ENCODE assay signal across 20 mouse cellular contexts in the genomic region with DNA sequence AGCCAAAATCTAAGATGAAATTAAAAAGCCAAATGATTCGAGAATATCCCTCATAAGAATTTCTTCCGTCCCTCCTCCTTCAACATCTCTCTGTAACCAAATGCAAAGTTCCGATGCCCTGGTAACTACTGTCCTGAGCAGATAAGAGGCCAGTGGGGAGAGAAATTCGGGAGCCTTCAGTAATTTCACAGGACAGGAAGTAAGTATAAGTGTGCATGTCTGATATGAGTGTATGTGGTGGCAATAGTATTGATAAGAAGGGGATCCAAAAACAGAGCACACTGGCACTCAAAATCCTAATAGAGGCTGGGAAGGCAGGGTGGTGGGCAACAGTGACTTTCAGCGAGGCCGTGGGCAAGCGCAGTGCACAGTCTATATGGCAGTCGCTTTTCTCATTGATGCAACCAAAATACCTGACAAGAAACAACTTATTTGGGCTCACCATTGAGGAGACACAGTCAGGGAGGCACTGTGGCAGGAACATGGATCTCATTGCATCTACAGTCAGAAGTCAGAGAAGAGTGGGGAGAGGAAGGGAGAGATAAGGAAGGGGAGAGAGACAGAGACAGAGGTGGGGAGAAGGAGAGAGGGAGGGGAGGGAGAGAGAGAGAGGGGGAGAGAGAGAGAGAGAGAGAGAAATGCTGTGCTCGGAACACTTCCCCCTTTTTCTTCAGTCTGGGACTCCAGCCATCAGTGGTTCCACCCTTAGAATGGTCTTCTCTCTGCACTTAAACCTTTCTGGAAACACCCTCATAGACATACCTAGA. TPM values are rescaled to one million over a fixed set of nuclear protein-coding genes. Genes with fewer than 3 reads are reported as not detected.
A peak's percentile ranks its signal among the peaks of the same experiment; 100 is the strongest.
DNase-seq lines count a peak whose midpoint lies in the region; ATAC-seq and TF ChIP-seq lines count a peak whose summit lies in the region.
"Had no signal": no experiment of that assay in that cellular context is flagged by ENCODE, and none has a peak within 500 bp of the region (broad histone marks: within the 10 kb centered on the region; RNA-seq: fewer than 3 reads in every experiment).

No protein-coding gene starts in this region.

- intact Hi-C loops in left cerebral cortex, postnatal 25 days (cut with DNase I): loop anchor here (2.0 to 10.0 kb wide), 3 partner anchors 47 to 555 kb away; a partner anchor contains a TSS

- H3K4me1 ChIP-seq in stomach, embryonic 15.5 days: no peaks in the 10 kb centered on the region
- H3K4me1 ChIP-seq in stomach, postnatal 0 days (replicated peaks; ENCODE audit: control insufficient read depth, insufficient read depth): no peaks in the 10 kb centered on the region
- H3K4me1 ChIP-seq in erythroblast, embryonic 14.5 days (ENCODE audit: control insufficient read depth): peaks cover 84% of the 10 kb centered on the region
- peaks cover 41 to 58% of the 10 kb centered on the region in 2 experiments for H3K4me1 ChIP-seq in liver, embryonic 14.5 days (replicated peaks; ENCODE audit: control insufficient read depth in 2 of 2, insufficient read depth in 2 of 2, low read length in 1 of 2)
- H3K4me1 ChIP-seq in hindbrain, embryonic 13.5 days (replicated peaks): peaks cover 13% of the 10 kb centered on the region
- H3K4me1 ChIP-seq: embryonic facial prominence, embryonic 12.5 days; limb, embryonic 13.5 days had no signal

- H3K27me3 ChIP-seq in stomach, embryonic 15.5 days (replicated peaks): no peaks in the 10 kb centered on the region
- no peaks in the 10 kb centered on the region for H3K27me3 ChIP-seq in stomach, postnatal 0 days (ENCODE audit: control insufficient read depth, insufficient read depth, low read length)
- H3K27me3 ChIP-seq in erythroblast, embryonic 14.5 days (ENCODE audit: control insufficient read depth): no peaks in the 10 kb centered on the region
- H3K27me3 ChIP-seq in liver, embryonic 14.5 days (ENCODE audit: control insufficient read depth, insufficient read depth, low read length): no peaks in the 10 kb centered on the region
- H3K27me3 ChIP-seq in hindbrain, embryonic 13.5 days: 0 out of 2 replicates have a peak, but pooled peaks cover 3% of the 10 kb centered on the region
- H3K27me3 ChIP-seq: embryonic facial prominence, embryonic 12.5 days; hindbrain, embryonic 15.5 days; limb, embryonic 13.5 days had no signal

- no peak overlapping the region for H3K27ac ChIP-seq in stomach, embryonic 15.5 days
- H3K27ac ChIP-seq in stomach, postnatal 0 days (replicated peaks): no peak overlapping the region
- peak overlapping the region; percentile 91 for H3K27ac ChIP-seq in liver, embryonic 14.5 days
- no peak overlapping the region for H3K27ac ChIP-seq in hindbrain, embryonic 13.5 days
- H3K27ac ChIP-seq: embryonic facial prominence, embryonic 12.5 days; hindbrain, embryonic 15.5 days; left cerebral cortex, adult 2 months; limb, embryonic 13.5 days; neural tube, embryonic 12.5 days had no signal

- no peaks in the 10 kb centered on the region for H3K9me3 ChIP-seq in stomach, embryonic 15.5 days
- H3K9me3 ChIP-seq in stomach, postnatal 0 days (ENCODE audit: control insufficient read depth, low read length): no peaks in the 10 kb centered on the region
- H3K9me3 ChIP-seq in erythroblast, embryonic 14.5 days (ENCODE audit: control insufficient read depth, low read length): no peaks in the 10 kb centered on the region
- H3K9me3 ChIP-seq in liver, embryonic 14.5 days (ENCODE audit: control insufficient read depth, low read length): no peaks in the 10 kb centered on the region
- no peaks in the 10 kb centered on the region for H3K9me3 ChIP-seq in hindbrain, embryonic 13.5 days
- H3K9me3 ChIP-seq: embryonic facial prominence, embryonic 12.5 days; hindbrain, embryonic 15.5 days; limb, embryonic 13.5 days; neural tube, embryonic 12.5 days had no signal

- WGBS in stomach, embryonic 15.5 days: 75% methylated on average over 9 of the region's 9 CpGs
- WGBS in stomach, postnatal 0 days: 76% methylated on average over 8 of the region's 9 CpGs
- 10% methylated on average over 9 of the region's 9 CpGs for WGBS in liver, embryonic 14.5 days (ENCODE audit: insufficient replicate concordance)
- WGBS in hindbrain, embryonic 13.5 days: 86% methylated on average over 9 of the region's 9 CpGs

- no peak for TF ChIP-seq CTCF in stomach, postnatal 0 days (IDR thresholded peaks at IDR 0.05; ENCODE audit: low read depth)
- no peak for TF ChIP-seq CTCF in liver, embryonic 14.5 days (IDR thresholded peaks at IDR 0.05; ENCODE audit: low read depth)

- peak; percentile 80; the same call in 1 of the 2 replicates for ATAC-seq in stomach, embryonic 15.5 days (ENCODE audit: insufficient read depth, low FRiP score, low read depth)
- ATAC-seq in stomach, postnatal 0 days (ENCODE audit: low FRiP score, low TSS enrichment): no peak
- ATAC-seq in liver, embryonic 14.5 days (ENCODE audit: insufficient read depth): peak; percentile 96
- ATAC-seq in hindbrain, embryonic 13.5 days (ENCODE audit: low FRiP score): no peak

- TF ChIP-seq EP300 in stomach, postnatal 0 days (optimal IDR thresholded peaks at IDR 0.05): no peak
- TF ChIP-seq EP300 in liver, embryonic 14.5 days (IDR thresholded peaks at IDR 0.05; ENCODE audit: low read depth): peak; percentile 92

- H3K36me3 ChIP-seq in stomach, embryonic 15.5 days: no peaks in the 10 kb centered on the region
- no peaks in the 10 kb centered on the region for H3K36me3 ChIP-seq in stomach, postnatal 0 days (ENCODE audit: control insufficient read depth, insufficient read depth, low read length)
- peaks cover 6% of the 10 kb centered on the region for H3K36me3 ChIP-seq in erythroblast, embryonic 14.5 days (ENCODE audit: control insufficient read depth)
- H3K36me3 ChIP-seq in liver, embryonic 14.5 days (replicated peaks; ENCODE audit: control insufficient read depth, insufficient read depth, low read depth): no peaks in the 10 kb centered on the region
- no peaks in the 10 kb centered on the region for H3K36me3 ChIP-seq in hindbrain, embryonic 13.5 days
- H3K36me3 ChIP-seq: embryonic facial prominence, embryonic 12.5 days; hindbrain, embryonic 15.5 days; limb, embryonic 13.5 days; neural tube, embryonic 12.5 days had no signal

- no peak for DNase-seq in stomach, postnatal 0 days (ENCODE audit: low spot score)
- DNase-seq in liver, embryonic 14.5 days (ENCODE audit: low read depth in 3 of 3, low spot score in 3 of 3): peak; percentile 77 to 85 (median 77)
- no peak for DNase-seq in urinary bladder, postnatal 36 days (ENCODE audit: low spot score in 2 of 2)
- no peak for DNase-seq in ovary, postnatal 14 days (ENCODE audit: low spot score)
- DNase-seq in left cerebral cortex, postnatal 25 days (ENCODE audit: low spot score in 2 of 2): no peak
- DNase-seq: cerebellum, adult 8-10 months; gastrocnemius, postnatal 14 days; heart, postnatal 14 days; kidney, adult 11 months; kidney, postnatal 14 days; right cerebral cortex, postnatal 25 days had no signal

- no peak overlapping the region for H3K4me2 ChIP-seq in stomach, embryonic 15.5 days
- H3K4me2 ChIP-seq in stomach, postnatal 0 days (replicated peaks; ENCODE audit: low read depth): no peak overlapping the region
- H3K4me2 ChIP-seq in liver, embryonic 14.5 days (ENCODE audit: low read depth): peak overlapping the region; percentile 68
- H3K4me2 ChIP-seq in hindbrain, embryonic 13.5 days: no peak overlapping the region
- H3K4me2 ChIP-seq: embryonic facial prominence, embryonic 12.5 days; heart, embryonic 11.5 days; hindbrain, embryonic 15.5 days; limb, embryonic 13.5 days; neural tube, embryonic 12.5 days had no signal

- no peak overlapping the region for H3K4me3 ChIP-seq in stomach, embryonic 15.5 days (replicated peaks)
- no peak overlapping the region for H3K4me3 ChIP-seq in stomach, postnatal 0 days (ENCODE audit: low read depth, low read length)
- peak overlapping the region; percentile 47 for H3K4me3 ChIP-seq in erythroblast, embryonic 14.5 days (replicated peaks)
- peak overlapping the region; percentile 11 to 16; a peak in 2 of 4 replicates for H3K4me3 ChIP-seq in liver, embryonic 14.5 days (ENCODE audit: insufficient read depth in 1 of 2, low read depth in 2 of 2, low read length in 2 of 2)
- no peak overlapping the region for H3K4me3 ChIP-seq in hindbrain, embryonic 13.5 days
- H3K4me3 ChIP-seq: embryonic facial prominence, embryonic 12.5 days; hindbrain, embryonic 15.5 days; left cerebral cortex, adult 2 months; limb, embryonic 13.5 days; neural tube, embryonic 12.5 days had no signal

- H3K9ac ChIP-seq in stomach, embryonic 15.5 days: no peak overlapping the region
- no peak overlapping the region for H3K9ac ChIP-seq in stomach, postnatal 0 days (ENCODE audit: low read length)
- H3K9ac ChIP-seq in liver, embryonic 14.5 days (replicated peaks): peak overlapping the region; percentile 51
- H3K9ac ChIP-seq in hindbrain, embryonic 13.5 days: no peak overlapping the region
- H3K9ac ChIP-seq: embryonic facial prominence, embryonic 12.5 days; hindbrain, embryonic 15.5 days; limb, embryonic 13.5 days; neural tube, embryonic 12.5 days had no signal

RNA-seq across cellular contexts. Expression of a gene that starts 16.6 kb away (rescaled TPM):
- 64.8 and 69.5 TPM in 2 replicates for polyA plus RNA-seq in stomach, embryonic 15.5 days (2015; fragmentation: Nextera tagmentation; extraction: Ambion mirVana)
- 55.0 and 55.5 TPM in 2 replicates for polyA plus RNA-seq in stomach, postnatal 0 days (2015; fragmentation: Nextera tagmentation; extraction: Ambion mirVana)
- polyA plus RNA-seq in erythroblast, embryonic 14.5 days (2012): 1.5 and 1.8 TPM in 2 replicates
- polyA plus RNA-seq in liver, embryonic 14.5 days (2012; rRNA removed): 16.3 and 22.4 TPM in 2 replicates
- polyA plus RNA-seq in liver, embryonic 14.5 days (2014; fragmentation: Nextera tagmentation; extraction: Ambion mirVana): 52.9 and 55.1 TPM in 2 replicates
- 57.1 and 57.5 TPM in 2 replicates for polyA plus RNA-seq in hindbrain, embryonic 13.5 days (2015; fragmentation: Nextera tagmentation; extraction: Ambion mirVana)
- 10 to 100 TPM; 31.6 to 36.7 TPM for total RNA-seq in left cerebral cortex, postnatal 25 days (2021)

RNA-seq across cellular contexts. Expression of a gene that starts 17.0 kb away (rescaled TPM):
- 62.2 and 65.3 TPM in 2 replicates for polyA plus RNA-seq in stomach, embryonic 15.5 days (2015; fragmentation: Nextera tagmentation; extraction: Ambion mirVana)
- 40.0 and 41.1 TPM in 2 replicates for polyA plus RNA-seq in stomach, postnatal 0 days (2015; fragmentation: Nextera tagmentation; extraction: Ambion mirVana)
- 10.2 and 12.8 TPM in 2 replicates for polyA plus RNA-seq in erythroblast, embryonic 14.5 days (2012)
- polyA plus RNA-seq in liver, embryonic 14.5 days (2012; rRNA removed): 41.3 and 45.2 TPM in 2 replicates
- 40.8 and 46.3 TPM in 2 replicates for polyA plus RNA-seq in liver, embryonic 14.5 days (2014; fragmentation: Nextera tagmentation; extraction: Ambion mirVana)
- polyA plus RNA-seq in hindbrain, embryonic 13.5 days (2015; fragmentation: Nextera tagmentation; extraction: Ambion mirVana): 71.9 and 73.9 TPM in 2 replicates
- total RNA-seq in left cerebral cortex, postnatal 25 days (2021): 10 to 100 TPM; 33.3 to 38.5 TPM

RNA-seq across cellular contexts. Expression of a gene that starts 47.1 kb away (rescaled TPM):
- polyA plus RNA-seq in stomach, embryonic 15.5 days (2015; fragmentation: Nextera tagmentation; extraction: Ambion mirVana): 15.6 and 18.0 TPM in 2 replicates
- 8.2 and 8.3 TPM in 2 replicates for polyA plus RNA-seq in stomach, postnatal 0 days (2015; fragmentation: Nextera tagmentation; extraction: Ambion mirVana)
- polyA plus RNA-seq in erythroblast, embryonic 14.5 days (2012): 0.20 and 0.47 TPM in 2 replicates
- 6.3 and 7.0 TPM in 2 replicates for polyA plus RNA-seq in liver, embryonic 14.5 days (2012; rRNA removed)
- 6.9 and 7.6 TPM in 2 replicates for polyA plus RNA-seq in liver, embryonic 14.5 days (2014; fragmentation: Nextera tagmentation; extraction: Ambion mirVana)
- polyA plus RNA-seq in hindbrain, embryonic 13.5 days (2015; fragmentation: Nextera tagmentation; extraction: Ambion mirVana): 15.5 and 18.5 TPM in 2 replicates
- 1 to 10 TPM; 5.4 to 5.9 TPM for total RNA-seq in left cerebral cortex, postnatal 25 days (2021)

Comparison
In these comparisons a context has a peak if more than half of its experiments do, and no peak if none do; other contexts are left out.
1. ATAC-seq: peak in stomach, embryonic 15.5 days (single experiment) and liver, embryonic 14.5 days (single experiment); none in stomach, postnatal 0 days (single experiment) and hindbrain, embryonic 13.5 days (single experiment).
2. H3K4me3 ChIP-seq: peak in erythroblast, embryonic 14.5 days (single experiment) and liver, embryonic 14.5 days (2 of 2); none in stomach, embryonic 15.5 days (single experiment), stomach, postnatal 0 days (single experiment) and hindbrain, embryonic 13.5 days (single experiment).
3. DNase-seq: peak in liver, embryonic 14.5 days (3 of 3); none in stomach, postnatal 0 days (single experiment), urinary bladder, postnatal 36 days (0 of 2), ovary, postnatal 14 days (single experiment) and left cerebral cortex, postnatal 25 days (0 of 2).